Mouse (Mus musculus) retina, adult 2 months (tissue): Measurements from ENCODE around the gene Calm2.

Experiments
- DNase-seq: peaks from one replicate; pipeline ENCODE4 v3.0.0-alpha.2; 2012; ENCODE audit warnings: low read depth, low spot score

Calm2 gene

DNA sequence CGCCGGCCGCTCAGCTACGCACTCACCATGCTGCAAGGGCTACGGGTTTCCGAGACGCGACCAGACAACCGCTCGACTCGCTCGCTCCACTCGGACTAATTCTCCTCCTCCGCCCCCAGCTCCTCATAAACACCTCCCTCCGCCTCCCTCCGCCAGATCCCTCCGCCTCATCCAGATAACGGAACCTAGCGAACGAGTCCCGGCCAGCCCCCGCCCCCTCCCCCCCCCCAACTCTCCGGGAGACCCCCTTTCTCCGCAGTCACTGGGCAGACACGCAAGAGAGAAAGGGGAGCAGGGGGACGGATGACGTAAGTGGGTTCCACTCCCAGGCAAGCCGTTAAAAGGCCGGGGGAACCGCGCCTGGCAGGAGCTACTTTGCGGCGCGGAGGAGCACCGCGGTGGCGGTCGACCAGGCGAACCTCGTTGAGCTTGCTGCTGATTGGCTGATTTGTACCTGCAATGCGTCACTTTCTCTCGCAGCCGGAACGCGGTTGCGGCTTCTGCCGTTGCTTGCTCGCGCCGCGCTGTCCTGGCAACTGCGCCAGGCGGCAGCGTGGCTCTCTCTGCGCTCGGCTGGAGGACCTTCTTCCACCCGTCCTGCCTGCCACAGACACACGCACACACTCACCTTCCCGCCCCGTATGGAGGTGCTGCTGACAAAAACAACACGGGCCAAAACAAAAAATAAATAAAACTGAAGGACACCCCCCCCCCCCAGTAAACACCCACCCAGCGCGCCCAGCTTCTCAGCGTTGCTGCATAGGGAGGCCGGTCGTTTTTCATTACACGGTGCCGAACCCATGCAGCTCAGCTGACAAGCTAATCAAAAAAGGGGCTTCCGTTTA, at the start of gene Calm2:
Calm2 (minus strand) TSS at position 169 of the 845 bp plus-strand sequence.
- peak; percentile 98 for DNase-seq

GRCm38 (mm10) chr17:87495504-87495903, 48.8 kb upstream of the Calm2 start:
- DNase-seq: no peak

- DNase-seq: no peak
Measured at GRCm38 (mm10) chr17:87494310-87494709, 47.6 kb upstream of the Calm2 start.

DNA sequence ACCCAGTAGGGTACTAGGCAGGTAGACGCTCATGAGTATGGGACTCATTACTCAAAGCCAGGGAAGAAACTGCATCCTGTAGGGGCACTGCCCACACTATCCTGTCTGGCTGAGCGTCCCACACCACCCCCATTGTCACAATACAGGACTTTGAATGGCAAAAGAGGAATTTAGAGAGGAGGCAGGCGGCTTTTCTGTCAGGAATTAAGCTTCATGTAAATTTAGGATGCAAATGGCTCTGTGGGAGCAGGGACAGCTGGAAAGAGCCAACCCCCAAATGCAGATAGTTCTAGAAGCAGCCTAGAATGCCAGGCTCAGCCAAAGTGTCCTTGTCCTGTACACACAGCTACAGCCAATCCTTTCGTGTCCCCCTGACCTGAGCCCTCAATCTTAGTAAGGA, 45.6 kb upstream of the Calm2 start:
- no peak for DNase-seq

DNA sequence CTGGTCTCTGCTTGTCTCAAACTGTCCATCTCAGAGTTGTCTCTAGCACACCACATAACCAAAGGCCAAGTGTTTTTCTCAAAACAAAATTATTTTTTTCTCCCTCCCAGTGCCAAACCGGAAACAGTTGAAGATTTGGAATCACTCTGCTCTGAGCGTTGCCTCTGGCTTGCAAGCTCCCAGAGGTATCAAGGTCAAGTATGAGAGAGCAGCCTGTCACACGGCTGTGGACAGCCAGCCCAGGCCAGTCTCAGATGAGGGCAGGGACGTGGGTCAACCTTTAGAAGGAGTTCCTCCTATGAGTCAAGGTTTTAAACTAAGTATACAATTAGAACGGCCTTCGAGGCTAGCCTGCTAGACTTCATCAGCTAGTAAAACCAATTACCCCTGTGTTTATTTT, 43.6 kb upstream of the Calm2 start:
- no peak for DNase-seq

DNA sequence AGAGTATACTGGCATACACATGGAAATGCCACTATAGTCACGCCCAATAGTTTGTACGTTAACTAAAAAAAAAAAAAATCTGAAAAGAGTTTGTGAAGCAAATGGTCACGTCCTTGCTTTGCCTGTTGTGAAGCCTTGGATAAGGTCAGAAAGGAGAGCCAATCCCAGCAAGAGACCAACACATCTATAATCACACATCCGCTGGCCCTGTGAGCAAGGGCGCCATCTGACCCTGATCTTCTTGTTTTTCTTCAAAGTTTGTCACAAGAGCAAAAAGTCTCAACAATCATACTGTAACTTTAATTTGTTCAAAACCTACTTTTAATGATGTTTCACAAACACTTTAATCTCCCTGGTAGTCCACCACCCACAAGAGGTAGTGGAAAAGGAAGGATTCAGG, 39.0 kb upstream of the Calm2 start:
- DNase-seq: no peak

DNA sequence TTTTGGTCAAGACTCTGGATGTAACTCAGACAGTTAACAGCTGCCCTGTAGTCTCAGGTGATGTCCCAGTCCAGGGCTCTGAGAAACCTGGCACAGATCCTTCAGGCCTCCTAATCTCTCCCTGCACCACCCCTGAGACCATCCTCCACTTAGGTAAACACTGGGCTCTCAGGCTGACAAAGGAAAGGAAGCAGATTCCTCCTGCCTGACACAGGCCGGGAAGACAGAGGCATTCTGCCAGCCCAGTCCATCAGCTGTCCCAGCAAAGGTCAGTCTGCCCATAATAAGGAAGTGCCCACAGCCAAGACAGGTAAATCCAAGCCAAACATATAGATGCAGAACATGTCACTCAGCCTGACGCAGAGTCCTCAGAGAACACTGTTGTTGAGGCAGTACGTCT, 36.1 kb upstream of the Calm2 start:
- DNase-seq: no peak

DNA sequence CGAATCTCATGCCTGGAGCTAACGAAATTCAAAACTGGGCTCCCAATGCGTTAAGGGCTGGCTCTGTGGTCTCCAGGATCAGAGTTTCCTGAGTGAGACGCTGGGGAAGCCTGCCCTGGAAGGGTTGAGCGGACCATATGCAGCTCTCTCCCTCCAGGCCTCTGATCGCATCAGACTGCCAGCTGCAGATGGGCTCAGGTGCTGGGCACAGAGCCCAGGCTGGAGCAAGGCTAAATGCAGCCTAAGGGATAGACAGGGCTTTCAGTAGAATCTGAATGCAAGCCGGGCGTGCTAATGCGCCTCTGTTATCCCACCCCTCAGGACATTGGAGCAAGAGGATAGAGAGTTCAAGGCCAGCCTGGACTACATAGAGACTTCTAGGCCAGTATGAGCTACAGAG, 31.8 kb upstream of the Calm2 start:
- no peak for DNase-seq

- no peak for DNase-seq
Measured at GRCm38 (mm10) chr17:87477611-87478010, 30.9 kb upstream of the Calm2 start.

DNA sequence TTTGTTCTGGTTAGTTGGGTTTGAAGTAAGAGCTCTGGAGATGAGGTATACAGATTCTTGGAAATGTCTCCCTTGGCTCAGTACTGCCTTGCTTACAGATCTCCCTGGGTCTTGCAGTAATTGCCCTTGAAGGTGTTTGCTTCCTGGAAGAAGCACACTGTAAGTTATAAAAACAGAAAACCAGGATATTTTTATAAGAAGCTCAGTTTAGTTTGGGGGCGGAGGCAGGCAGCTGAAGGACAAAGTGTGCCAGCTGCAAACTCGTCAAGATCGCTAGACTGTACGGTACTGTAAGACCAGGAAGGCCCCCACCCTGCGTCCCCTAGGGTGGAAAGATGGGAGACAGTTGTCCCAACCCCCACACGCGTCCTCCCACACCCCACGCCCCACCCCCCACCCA, 28.6 kb upstream of the Calm2 start:
- no peak for DNase-seq

DNA sequence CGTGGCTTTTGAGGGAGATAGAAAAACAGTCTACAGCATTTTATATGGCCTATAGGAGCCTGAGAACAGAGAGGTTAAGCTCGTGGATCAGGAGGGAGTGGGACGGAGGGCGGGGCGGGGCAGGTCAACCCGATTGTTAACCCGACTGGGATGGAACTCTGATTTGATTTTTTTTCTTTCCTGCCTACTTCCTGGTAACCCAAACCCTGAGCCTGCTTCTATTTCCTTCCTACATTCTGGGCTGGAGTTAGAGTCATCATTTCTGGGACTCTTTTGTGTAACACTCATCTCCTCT, 27.7 kb upstream of the Calm2 start:
- DNase-seq: no peak

DNA sequence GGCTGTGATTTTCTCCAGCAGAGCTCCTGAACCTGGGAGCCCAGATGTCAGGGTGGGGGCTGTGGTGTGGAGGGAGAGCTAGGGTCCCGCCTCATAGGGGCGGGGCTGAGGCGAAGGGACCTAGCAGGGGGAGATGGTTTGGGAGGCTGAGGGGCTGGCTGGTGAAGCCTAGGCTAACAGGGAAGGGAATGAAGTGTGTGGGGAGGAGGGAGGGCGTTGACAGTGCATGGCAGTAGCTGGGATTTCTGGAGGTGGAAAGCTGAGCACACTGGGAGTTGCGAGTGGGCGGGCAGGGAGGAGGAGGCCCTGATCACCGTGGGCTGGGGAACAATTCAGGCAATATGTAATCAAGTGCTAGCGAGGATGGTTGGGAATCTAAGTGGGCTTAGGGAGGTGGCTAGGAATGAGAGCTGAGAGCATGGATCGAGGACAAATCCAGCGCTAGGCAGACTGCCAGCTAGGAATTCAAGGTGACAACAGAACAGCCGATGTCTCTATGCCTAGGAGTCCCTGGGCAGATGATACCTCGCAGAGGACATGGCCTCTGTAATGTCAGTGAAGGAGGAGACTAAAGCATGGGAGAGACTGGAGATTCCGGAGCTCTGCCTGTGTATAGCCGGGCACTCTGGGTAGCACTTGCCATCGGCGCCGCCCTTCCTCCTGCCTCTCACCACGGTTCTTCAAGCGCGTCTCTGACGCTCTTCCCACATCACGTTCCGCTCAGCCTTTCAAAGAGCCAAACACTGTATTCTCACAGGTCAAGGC, 27.2 kb upstream of the Calm2 start:
- DNase-seq: no peak

DNA sequence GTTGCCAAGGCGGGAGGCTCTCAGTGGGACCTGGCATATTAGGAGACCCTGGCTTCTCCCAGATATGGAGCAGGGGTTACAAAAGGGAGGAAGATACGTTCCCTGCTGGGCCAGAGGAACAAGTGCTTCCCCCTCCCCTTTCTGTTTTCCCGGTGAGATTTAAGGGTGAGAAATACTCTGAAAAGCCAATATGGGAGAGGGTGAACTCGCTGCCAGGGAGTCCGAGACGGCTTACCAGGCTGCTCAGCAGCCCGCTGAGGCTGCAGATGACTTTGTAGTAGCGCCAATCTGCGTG, 26.7 kb upstream of the Calm2 start:
- DNase-seq: no peak

GRCm38 (mm10) chr17:87472879-87473278, 26.1 kb upstream of the Calm2 start:
- no peak for DNase-seq

GRCm38 (mm10) chr17:87471661-87472060, 24.9 kb upstream of the Calm2 start:
- no peak for DNase-seq

DNA sequence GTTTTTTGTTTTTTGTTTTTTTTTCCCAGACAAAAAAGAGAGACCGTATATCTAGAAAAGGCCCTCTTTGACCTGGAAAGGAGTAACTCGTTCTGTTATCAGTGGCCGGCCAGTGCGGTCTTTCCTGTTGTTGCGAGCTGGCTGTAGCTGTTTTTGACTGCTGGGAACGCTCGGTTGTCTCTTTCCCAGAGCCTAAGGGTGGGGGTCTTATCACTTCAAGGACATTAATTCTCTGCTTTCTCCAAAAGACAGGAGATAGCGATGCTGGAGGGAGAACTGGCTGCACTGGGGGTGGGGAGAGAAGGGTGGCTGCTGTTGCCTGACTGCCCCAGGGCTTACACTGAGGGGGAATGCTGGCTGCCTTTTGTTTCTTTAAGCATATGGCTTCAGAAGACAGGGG, 24.1 kb upstream of the Calm2 start:
- no peak for DNase-seq

GRCm38 (mm10) chr17:87470282-87470681, 23.5 kb upstream of the Calm2 start:
- DNase-seq: no peak

GRCm38 (mm10) chr17:87469428-87469827, 22.7 kb upstream of the Calm2 start:
- DNase-seq: no peak

- DNase-seq: no peak
Measured at GRCm38 (mm10) chr17:87468616-87469015, 21.9 kb upstream of the Calm2 start.

DNA sequence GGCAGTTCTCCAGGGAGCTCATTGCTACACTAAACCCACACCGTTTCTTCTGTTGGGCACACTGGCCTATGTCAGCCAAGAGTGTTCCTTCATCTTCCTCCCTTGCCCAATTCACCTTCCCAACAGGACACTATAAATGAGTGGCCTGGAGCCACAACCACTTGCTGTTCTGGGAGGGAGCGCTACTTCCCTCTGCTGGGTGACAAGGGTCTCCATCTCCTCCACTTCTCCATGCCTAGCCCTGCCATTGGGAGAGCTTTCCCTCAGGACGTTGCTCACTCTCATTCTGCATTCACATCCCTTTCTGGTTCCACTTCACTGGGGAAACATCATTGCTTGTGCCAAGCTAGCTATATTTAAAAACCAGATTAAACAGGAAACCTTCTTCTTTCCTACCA, 14.8 kb upstream of the Calm2 start:
- no peak for DNase-seq

GRCm38 (mm10) chr17:87460669-87461498, 14.1 kb upstream of the Calm2 start:
- no peak for DNase-seq
